Mouse (Mus musculus) hindbrain, embryonic 13.5 days (tissue): Measurements from ENCODE around the gene Oscar. TPM values are rescaled to one million over a fixed set of nuclear protein-coding genes. Genes with fewer than 3 reads are reported as not detected.

Experiments used
- ATAC-seq: fragments of 200-750 bp; cut with Nextera tagmentation; 2 replicates; pipeline ENCODE4 v1.8.0; 2017; ENCODE audit warnings: moderate TSS enrichment; ENCODE audit not compliant: low FRiP score
- H3K27ac ChIP-seq: fragments of 300-500 bp; sonication (generic); 2 replicates; pipeline ENCODE4 v1.5.1; 2015; ENCODE audit warnings: inconsistent platforms, mild to moderate bottlenecking, moderate library complexity
- H3K27me3 ChIP-seq: fragments of 300-500 bp; sonication (generic); 2 replicates; pipeline ENCODE4 v1.6.1; 2015; ENCODE audit warnings: mild to moderate bottlenecking, inconsistent platforms
- H3K36me3 ChIP-seq: fragments of 300-500 bp; sonication (generic); 2 replicates; pipeline ENCODE4 v1.6.1; 2015; ENCODE audit warnings: mild to moderate bottlenecking, inconsistent platforms
- H3K4me1 ChIP-seq: fragments of 300-500 bp; sonication (generic); replicated peaks from 2 replicates; pipeline ENCODE4 v1.6.1; 2015; ENCODE audit warnings: inconsistent platforms
- H3K4me2 ChIP-seq: fragments of 300-500 bp; sonication (generic); 2 replicates; pipeline ENCODE4 v1.6.1; 2015; ENCODE audit warnings: inconsistent platforms, mild to moderate bottlenecking, moderate library complexity
- H3K4me3 ChIP-seq: fragments of 300-500 bp; sonication (generic); 2 replicates; pipeline ENCODE4 v1.5.1; 2015; ENCODE audit warnings: mild to moderate bottlenecking, inconsistent platforms
- H3K9ac ChIP-seq: fragments of 300-500 bp; sonication (generic); 2 replicates; pipeline ENCODE4 v1.6.1; 2015; ENCODE audit warnings: mild to moderate bottlenecking, inconsistent platforms
- H3K9me3 ChIP-seq: fragments of 300-500 bp; sonication (generic); 2 replicates; pipeline ENCODE4 v1.6.1; 2016; ENCODE audit warnings: inconsistent platforms
- WGBS: fragments of 180-500 bp; shearing (Covaris S2); methylation state at CpG from one replicate; pipeline ENCODE4 v1.1.7; 2015; 5-methylcytosine and 5-hydroxymethylcytosine counted together
- polyA plus RNA-seq: library from polyadenylated mRNA; unstranded; fragments of >200 nt; fragmentation: Nextera tagmentation; extraction: Ambion mirVana; gene quantifications from 2 replicates; pipeline ENCODE4 v1.2.1, GENCODE M21; 2015

Gene Oscar
- 0.35 and 0.39 TPM in 2 replicates for polyA plus RNA-seq

DNA sequence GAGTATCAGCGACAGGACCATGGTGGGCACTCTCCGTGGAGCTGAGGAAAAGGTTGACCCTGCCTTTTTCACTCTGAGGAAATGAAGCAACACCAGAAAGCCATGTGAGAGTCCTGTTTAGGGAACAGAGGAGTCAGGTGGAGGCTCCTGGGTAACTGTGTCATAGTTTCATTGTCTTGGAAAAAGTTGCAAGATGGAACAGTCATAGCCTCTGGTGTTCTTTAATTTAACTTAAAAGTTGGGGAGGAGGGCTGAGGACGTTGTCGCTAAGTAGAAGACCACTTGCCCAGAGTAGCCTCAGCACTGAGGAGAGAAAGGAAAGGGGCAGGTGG lies at the start of gene Oscar:
Oscar (minus strand) TSS at position 101 of the 332 bp plus-strand sequence.
- Histone ChIP-seq H3K9me3 (no peaks in the 10 kb centered on the region), H3K27me3 (no peaks in the 10 kb centered on the region), H3K4me2 (peak within 1 kb of the TSS; percentile 92; the same call in 1 of the 2 replicates), H3K4me3 (peak within 1 kb of the TSS; percentile 72), H3K4me1 (peaks cover 18% of the 10 kb centered on the region), H3K9ac (no peak within 1 kb of the TSS), H3K36me3 (peaks cover 21% of the 10 kb centered on the region), H3K27ac (no peak within 1 kb of the TSS)
- ATAC-seq: no peak
- 81% methylated on average over 4 of the region's 4 CpGs for WGBS

DNA sequence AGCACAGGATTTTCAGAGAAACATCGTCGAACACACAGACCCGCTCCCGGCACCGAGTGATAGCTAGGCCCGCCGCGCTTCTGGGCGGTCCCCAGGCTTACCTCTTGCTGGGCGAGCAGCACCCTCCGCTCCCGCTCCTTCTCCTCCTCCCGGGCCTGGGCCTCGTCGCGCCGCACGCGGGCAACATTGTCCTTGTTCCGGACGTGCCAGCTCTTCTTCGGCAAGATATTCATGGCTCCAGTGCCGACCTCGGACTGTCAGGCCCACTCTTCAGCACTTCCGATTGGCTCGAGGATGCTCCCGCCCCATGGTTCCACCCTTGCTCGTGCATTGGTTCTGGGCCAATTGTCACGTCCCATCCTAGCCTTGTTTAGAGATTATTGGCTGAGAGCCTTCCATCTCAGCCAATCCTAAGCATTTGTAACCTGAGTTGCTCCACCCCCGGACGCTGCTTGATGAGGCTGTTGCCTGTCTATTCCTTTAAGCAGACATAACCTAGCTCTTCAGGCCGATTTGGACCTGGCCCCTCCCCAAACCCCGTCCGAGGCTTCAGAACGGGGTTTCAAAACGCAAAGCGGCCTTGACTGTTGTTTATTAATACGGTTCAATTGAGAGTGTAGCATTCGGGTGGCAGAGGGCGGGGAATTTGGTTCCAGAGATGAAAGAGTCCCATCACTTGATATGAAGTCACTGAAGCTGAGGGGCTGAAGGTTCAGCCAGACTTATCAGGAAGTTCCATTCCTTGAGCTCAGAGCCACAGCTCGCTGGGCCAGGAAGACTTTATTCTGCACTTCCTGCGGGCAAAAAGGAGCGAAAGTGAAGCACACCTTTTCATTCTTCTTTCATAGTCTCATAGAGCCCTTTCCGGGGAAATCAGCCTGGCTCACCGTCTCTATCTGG lies 49.5 kb upstream of the Oscar start, which contains the start of gene Leng1:
Leng1 (minus strand) TSS at position 626 of the 900 bp plus-strand sequence.
- ATAC-seq: peak; percentile 99
- Histone ChIP-seq H3K9ac (peak within 1 kb of the TSS; percentile 75), H3K4me1 (peaks cover 28% of the 10 kb centered on the region), H3K4me2 (peak within 1 kb of the TSS; percentile 82), H3K4me3 (peak within 1 kb of the TSS; percentile 73), H3K27ac (peak within 1 kb of the TSS; percentile 83), H3K9me3 (no peaks in the 10 kb centered on the region), H3K27me3 (no peaks in the 10 kb centered on the region), H3K36me3 (peaks cover 24% of the 10 kb centered on the region)
- 4% methylated on average over 45 of the region's 45 CpGs for WGBS

DNA sequence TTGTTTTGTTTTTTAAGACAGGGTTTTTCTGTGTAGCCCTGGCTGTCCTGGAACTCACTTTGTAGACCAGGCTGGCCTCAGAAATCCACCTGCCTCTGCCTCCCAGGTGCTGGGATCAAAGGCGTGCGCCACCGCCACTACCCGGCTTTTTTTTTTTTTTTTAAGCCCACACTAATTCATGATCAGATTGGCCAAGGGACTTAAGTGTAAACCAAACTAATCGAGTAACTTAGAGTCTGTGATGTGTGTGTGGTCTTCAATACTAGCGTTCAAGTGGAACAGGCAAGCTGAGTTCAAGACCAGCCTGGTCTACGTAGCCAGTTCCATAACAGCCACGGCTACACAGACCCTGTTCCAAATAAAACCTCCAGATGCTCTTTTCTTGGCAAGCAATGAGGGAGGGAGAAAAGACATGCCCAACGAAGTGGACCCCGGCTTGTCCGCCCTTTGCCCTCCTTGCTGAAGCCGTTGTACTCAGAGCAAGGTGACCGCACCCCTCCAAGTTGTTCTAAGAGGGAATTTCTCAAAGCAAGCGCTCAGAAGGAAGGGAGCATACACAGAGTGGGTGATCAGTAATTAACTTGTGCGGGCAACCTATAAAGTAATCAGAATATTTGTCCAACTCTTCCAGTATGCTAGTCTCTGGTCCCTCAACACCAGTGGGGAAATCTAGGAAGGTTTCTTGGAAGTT lies 48.7 kb upstream of the Oscar start:
- peaks cover 28% of the 10 kb centered on the region for H3K4me1 ChIP-seq
- peak; percentile 53 for ATAC-seq
- no peaks in the 10 kb centered on the region for H3K27me3 ChIP-seq
- peak overlapping the region; percentile 83 for H3K27ac ChIP-seq
- peak overlapping the region; percentile 73 for H3K4me3 ChIP-seq
- H3K9ac ChIP-seq: peak overlapping the region; percentile 75
- peak overlapping the region; percentile 82 for H3K4me2 ChIP-seq
- peaks cover 32% of the 10 kb centered on the region for H3K36me3 ChIP-seq
- WGBS: 34% methylated on average over 15 of the region's 15 CpGs
- H3K9me3 ChIP-seq: no peaks in the 10 kb centered on the region

DNA sequence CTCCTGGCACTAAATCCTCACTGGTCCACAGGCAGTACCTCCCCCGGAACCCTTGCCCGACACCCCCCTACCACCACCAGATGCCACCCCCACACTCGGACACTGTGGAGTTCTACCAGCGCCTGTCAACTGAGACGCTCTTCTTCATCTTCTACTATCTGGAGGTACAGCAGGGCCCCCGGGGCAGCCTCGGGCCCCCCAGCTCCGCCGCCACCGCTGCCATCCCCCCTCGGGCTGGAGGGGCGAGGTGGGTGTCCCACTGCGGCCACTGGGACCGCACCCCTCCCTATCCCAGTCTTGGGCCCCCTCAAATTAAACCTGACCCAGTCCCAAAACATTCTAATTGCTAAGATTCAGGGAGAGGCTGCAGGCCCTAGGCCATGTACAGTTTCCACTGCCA lies 42.6 kb upstream of the Oscar start:
- no peak overlapping the region for H3K9ac ChIP-seq
- peaks cover 93% of the 10 kb centered on the region for H3K36me3 ChIP-seq
- H3K27me3 ChIP-seq: no peaks in the 10 kb centered on the region
- no peaks in the 10 kb centered on the region for H3K9me3 ChIP-seq
- no peak overlapping the region for H3K4me2 ChIP-seq
- ATAC-seq: no peak
- no peak overlapping the region for H3K4me3 ChIP-seq
- H3K4me1 ChIP-seq: peaks cover 12% of the 10 kb centered on the region
- no peak overlapping the region for H3K27ac ChIP-seq
- WGBS: 95% methylated on average over 14 of the region's 14 CpGs

DNA sequence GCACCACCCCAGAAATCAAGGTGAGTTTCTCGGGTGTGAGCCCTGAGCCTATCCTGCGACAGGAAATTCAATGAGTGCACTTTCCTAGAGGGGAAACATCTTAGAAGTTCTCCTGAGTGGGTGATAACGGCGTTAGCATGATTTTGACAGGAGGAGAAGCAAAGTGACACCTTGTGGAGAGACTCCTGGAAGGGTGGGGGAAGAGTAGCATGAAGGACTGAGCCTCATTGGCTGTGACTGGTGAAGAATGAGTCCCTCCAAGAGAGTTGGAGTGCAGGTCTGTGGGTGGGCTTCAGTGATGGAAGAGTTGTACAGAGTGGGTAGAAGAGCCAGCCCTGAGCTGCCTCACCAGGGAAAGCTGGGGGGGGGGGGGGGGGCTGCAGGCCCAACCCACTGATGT lies 41.0 kb upstream of the Oscar start:
- H3K4me1 ChIP-seq: 0 out of 2 replicates have a peak, but pooled peaks cover 3% of the 10 kb centered on the region
- peaks cover 99% of the 10 kb centered on the region for H3K36me3 ChIP-seq
- no peak overlapping the region for H3K4me3 ChIP-seq
- no peaks in the 10 kb centered on the region for H3K9me3 ChIP-seq
- ATAC-seq: no peak
- H3K27me3 ChIP-seq: no peaks in the 10 kb centered on the region
- no peak overlapping the region for H3K9ac ChIP-seq
- 94% methylated on average over 4 of the region's 4 CpGs for WGBS
- no peak overlapping the region for H3K4me2 ChIP-seq
- no peak overlapping the region for H3K27ac ChIP-seq

DNA sequence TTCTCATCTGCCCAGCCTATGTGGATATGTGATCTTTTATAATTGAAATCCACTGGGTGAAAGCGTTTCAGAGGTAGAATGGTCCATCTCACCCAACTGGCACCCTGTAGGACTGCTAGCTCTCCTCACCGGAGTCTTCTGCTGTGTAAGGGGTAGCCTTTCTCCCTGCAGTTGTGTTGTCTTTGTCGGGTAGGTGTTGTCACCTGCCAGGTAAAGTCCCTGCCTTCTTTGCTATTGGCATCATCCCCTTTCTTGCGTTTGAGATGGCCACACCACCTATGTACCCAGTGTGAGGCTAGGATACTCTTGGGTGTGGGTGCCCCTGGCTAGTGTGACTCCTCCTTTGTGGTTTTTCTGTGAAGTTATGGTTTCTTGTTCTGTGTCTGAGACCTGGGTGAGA lies 30.7 kb upstream of the Oscar start:
- Histone ChIP-seq H3K27me3 (no peaks in the 10 kb centered on the region; the same call in 1 of the 2 replicates), H3K4me2 (peak overlapping the region; percentile 85), H3K4me3 (peak overlapping the region; percentile 98), H3K4me1 (peaks cover 49% of the 10 kb centered on the region), H3K27ac (no peak overlapping the region), H3K36me3 (peaks cover 20% of the 10 kb centered on the region), H3K9me3 (no peaks in the 10 kb centered on the region), H3K9ac (peak overlapping the region; percentile 98)
- 61% methylated on average over 4 of the region's 4 CpGs for WGBS
- ATAC-seq: no peak

DNA sequence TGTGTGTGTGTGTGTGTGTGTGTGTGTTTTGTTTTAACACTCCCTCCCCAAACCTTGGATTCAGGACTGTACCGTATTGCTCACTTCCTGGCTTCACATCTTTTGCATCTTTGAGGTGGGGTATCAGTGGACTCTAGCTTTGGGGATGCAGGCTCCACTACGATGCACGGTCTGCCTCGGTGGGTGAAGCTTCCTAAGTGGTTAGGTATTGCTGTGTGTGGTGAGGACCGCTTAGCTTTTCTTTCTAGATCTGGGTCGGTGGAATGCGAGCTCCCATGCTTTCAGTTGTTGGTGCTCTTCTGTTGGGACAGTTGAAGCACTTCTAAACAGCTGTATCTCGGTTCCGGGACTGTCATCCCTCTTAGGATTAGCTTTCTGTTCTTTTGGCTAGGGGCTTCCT lies 30.2 kb upstream of the Oscar start:
- Histone ChIP-seq H3K9me3 (no peaks in the 10 kb centered on the region), H3K4me1 (peaks cover 49% of the 10 kb centered on the region), H3K27ac (peak overlapping the region; percentile 97; the same call in 1 of the 2 replicates), H3K36me3 (peaks cover 20% of the 10 kb centered on the region), H3K4me2 (peak overlapping the region; percentile 85), H3K4me3 (peak overlapping the region; percentile 98), H3K9ac (peak overlapping the region; percentile 98), H3K27me3 (no peaks in the 10 kb centered on the region; the same call in 1 of the 2 replicates)
- WGBS: 25% methylated on average over 9 of the region's 9 CpGs
- ATAC-seq: no peak

DNA sequence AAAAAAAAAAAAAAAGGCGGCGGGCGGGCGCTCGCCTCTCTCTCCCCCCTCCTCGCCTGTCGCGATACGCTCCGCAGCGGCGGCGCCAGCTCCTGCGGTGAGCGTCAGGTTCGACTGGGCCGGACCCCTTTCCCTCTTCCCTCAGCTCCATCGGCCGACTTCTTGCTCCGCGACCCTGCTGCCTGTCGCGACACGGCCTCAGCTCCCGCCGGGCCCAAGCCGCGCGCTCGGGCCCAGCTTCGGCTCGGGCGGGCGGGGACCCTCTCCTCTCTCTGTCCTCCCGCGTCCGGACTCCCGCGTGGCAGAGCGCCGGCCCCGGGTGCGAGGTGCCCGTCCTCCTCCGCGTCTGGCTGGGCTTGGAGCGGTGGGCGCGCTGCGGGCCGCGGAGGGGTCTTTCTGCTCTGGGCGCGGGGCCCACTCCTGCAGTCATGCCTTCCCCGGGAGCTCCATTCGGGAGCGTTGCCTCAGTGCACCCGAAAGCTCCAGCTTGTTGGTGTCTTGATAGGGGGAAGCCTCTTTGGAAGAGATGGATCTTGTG lies 29.6 kb upstream of the Oscar start:
- Histone ChIP-seq H3K36me3 (peaks cover 20% of the 10 kb centered on the region), H3K4me3 (peak overlapping the region; percentile 98), H3K4me1 (peaks cover 49% of the 10 kb centered on the region), H3K27me3 (no peaks in the 10 kb centered on the region; the same call in 1 of the 2 replicates), H3K27ac (peak overlapping the region; percentile 97), H3K4me2 (peak overlapping the region; percentile 85), H3K9me3 (no peaks in the 10 kb centered on the region), H3K9ac (peak overlapping the region; percentile 98)
- ATAC-seq: no peak; the same call in none of the 2 replicates
- WGBS: 0% methylated on average over 45 of the region's 58 CpGs

DNA sequence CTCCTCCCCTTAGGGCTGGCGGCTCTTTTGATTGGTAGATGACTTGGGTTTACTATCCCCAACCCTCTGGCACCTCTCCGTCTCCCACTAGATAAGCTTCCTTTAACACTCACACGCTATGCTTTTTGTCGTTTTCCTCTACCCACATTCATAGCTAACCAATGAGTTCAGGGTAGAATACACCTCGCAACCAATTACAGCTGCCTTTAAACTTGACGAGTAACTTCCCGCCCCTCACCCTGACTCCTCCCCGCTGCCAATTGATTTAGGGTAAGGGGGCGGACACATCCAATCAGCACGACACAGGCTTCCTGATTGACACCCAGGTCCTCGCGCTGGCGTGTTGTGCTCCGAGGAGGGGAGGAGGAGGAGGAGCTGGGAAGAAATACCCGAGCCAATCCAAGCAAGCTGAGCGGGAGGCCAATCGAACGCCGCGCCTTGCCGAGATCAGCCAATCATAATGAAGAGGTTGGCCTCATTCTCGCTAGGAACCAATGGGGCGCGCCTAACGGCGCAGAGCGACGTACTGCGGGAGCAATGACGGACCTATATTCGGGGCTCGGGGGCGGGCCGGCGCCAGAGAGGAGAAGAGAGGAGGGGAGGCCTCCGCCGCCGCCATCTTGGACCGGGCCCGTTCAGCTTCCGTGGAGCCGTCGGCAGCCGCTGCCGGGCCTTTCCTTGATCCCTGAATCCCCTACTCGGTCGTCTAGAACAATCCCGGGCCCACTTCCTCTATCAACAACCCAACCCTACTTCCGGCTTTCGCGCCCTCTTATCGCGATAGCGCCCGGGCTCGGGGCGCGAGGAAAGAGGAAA lies 28.9 kb upstream of the Oscar start, which contains the start of gene Cnot3:
Cnot3 (plus strand) TSS at position 597 of the 816 bp plus-strand sequence.
- under 1% methylated on average over 53 of the region's 58 CpGs for WGBS
- peak; percentile 99 for ATAC-seq
- peaks cover 20% of the 10 kb centered on the region for H3K36me3 ChIP-seq
- H3K9ac ChIP-seq: peak within 1 kb of the TSS; percentile 98
- H3K27ac ChIP-seq: peak within 1 kb of the TSS; percentile 97
- H3K4me3 ChIP-seq: peak within 1 kb of the TSS; percentile 98
- peak within 1 kb of the TSS; percentile 85 for H3K4me2 ChIP-seq
- no peaks in the 10 kb centered on the region for H3K9me3 ChIP-seq
- H3K27me3 ChIP-seq: no peaks in the 10 kb centered on the region; the same call in 1 of the 2 replicates
- peaks cover 49% of the 10 kb centered on the region for H3K4me1 ChIP-seq

DNA sequence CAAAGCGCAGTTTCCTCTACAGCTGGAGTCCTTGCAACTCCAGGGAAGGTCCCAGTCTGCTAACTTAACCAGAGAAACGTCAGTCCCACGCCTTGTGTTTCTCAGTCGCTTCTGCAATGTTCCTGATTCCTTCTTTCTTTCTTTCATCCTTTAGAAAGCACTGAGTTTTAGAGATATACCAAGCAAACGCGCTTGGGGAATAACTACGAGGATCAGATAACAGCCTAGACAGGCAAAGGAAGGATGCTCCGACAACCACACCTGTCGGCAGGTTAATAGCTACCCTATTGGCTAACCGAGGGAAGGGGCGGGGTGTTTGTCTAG lies 28.4 kb upstream of the Oscar start:
- ATAC-seq: peak; percentile 0; the same call in 1 of the 2 replicates
- WGBS: 3% methylated on average over 11 of the region's 11 CpGs

DNA sequence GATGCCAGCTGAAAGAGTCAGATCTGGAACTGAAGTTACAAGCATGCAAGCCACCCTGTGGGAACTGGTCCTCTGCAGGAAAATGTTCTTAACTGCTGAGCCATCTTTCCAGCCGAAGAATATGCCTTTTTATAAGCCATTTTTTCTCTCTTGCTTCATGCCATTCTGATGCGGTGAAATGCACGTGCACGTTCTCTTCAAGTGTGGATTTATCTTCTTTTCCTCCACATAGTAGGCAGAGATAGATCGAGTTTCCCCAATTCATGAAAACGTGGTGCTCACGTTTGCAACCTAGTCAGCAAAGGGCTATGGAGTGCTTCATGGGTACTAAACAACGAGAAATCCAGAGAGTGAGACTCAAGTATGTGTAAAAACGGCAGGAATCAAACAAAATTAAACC lies 27.9 kb upstream of the Oscar start:
- Histone ChIP-seq H3K27me3 (no peaks in the 10 kb centered on the region; the same call in 1 of the 2 replicates), H3K4me2 (peak overlapping the region; percentile 64), H3K4me3 (peak overlapping the region; percentile 43), H3K4me1 (peaks cover 39% of the 10 kb centered on the region), H3K9ac (peak overlapping the region; percentile 35; the same call in 1 of the 2 replicates), H3K36me3 (peaks cover 30% of the 10 kb centered on the region), H3K9me3 (no peaks in the 10 kb centered on the region), H3K27ac (0 out of 2 replicates have a peak overlapping the region, but pooled peaks have one; percentile 58)
- no peak for ATAC-seq
- 24% methylated on average over 9 of the region's 9 CpGs for WGBS

More for the DNA sequence above, 28.4 kb upstream of the Oscar start:
- H3K4me2 ChIP-seq: peak overlapping the region; percentile 64
- peak overlapping the region; percentile 58; the same call in 1 of the 2 replicates for H3K27ac ChIP-seq
- H3K9ac ChIP-seq: peak overlapping the region; percentile 35; the same call in 1 of the 2 replicates
- H3K36me3 ChIP-seq: peaks cover 25% of the 10 kb centered on the region
- H3K27me3 ChIP-seq: no peaks in the 10 kb centered on the region; the same call in 1 of the 2 replicates
- peak overlapping the region; percentile 43 for H3K4me3 ChIP-seq
- H3K4me1 ChIP-seq: peaks cover 43% of the 10 kb centered on the region
- no peaks in the 10 kb centered on the region for H3K9me3 ChIP-seq
